Mouse (Mus musculus) lung, postnatal 0 days (tissue): ENCODE results near the gene BC034090.

Source experiments
- CTCF ChIP-seq: IDR thresholded peaks from 2 replicates; pipeline ENCODE4 v1.5.1; 2016; ENCODE audit warnings: antibody characterized with exemption, mild to moderate bottlenecking
- EP300 ChIP-seq: IDR thresholded peaks from 2 replicates; pipeline ENCODE4 v1.6.1; 2016; ENCODE audit warnings: antibody characterized with exemption, mild to moderate bottlenecking, control low read depth

DNA sequence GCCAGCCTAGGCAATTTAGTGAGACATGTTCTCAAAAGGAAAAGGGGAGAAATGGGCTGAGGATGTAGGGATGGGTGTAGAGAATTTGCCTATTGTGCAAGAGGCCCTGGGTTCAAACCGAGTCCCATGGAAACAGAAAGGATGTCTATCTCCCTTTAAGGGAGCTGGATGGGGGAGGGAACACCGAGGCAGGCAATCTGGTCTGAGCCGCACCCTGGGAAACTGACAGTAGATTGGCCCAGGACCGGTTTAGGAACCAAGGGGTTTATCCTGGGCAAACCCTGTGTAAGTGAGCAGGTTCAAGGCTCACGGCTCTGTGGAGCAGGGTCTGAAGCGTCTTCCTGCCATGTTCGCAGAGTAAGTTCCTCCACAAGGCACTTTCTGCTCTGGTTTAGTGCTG is 1.3 kb upstream of the BC034090 start:
- TF ChIP-seq EP300 (no peak), CTCF (no peak)
